Mouse (Mus musculus): ENCODE results near the gene 1700025G04Rik. TPM values are rescaled to one million over a fixed set of nuclear protein-coding genes. Genes with fewer than 3 reads are reported as not detected.

1700025G04Rik gene
- polyA plus RNA-seq, 1 experiment from 2014 or later, result 24.4 TPM

GRCm38 (mm10) chr1:151999424-151999842 lies 90.5 kb downstream of the 1700025G04Rik start:
- no peak overlapping the region for H3K9ac ChIP-seq (ENCODE audit: low read depth, low read length)
- no peak for ATAC-seq (ENCODE audit: low FRiP score, low TSS enrichment)
- no peak overlapping the region for H3K4me2 ChIP-seq (replicated peaks; ENCODE audit: low read depth, low read length)
- H3K4me3 ChIP-seq (ENCODE audit: low read length), result no peak overlapping the region
- no peaks in the 10 kb centered on the region for H3K9me3 ChIP-seq (ENCODE audit: control insufficient read depth, low read length)
- no peaks in the 10 kb centered on the region for H3K36me3 ChIP-seq (ENCODE audit: control insufficient read depth, insufficient read depth, low read length)
- H3K27me3 ChIP-seq (ENCODE audit: control insufficient read depth, insufficient read depth, low read length), result no peaks in the 10 kb centered on the region
- 55% methylated on average over 7 of the region's 7 CpGs for WGBS
- 0 out of 2 replicates have a peak, but pooled peaks cover 3% of the 10 kb centered on the region for H3K4me1 ChIP-seq (ENCODE audit: control insufficient read depth, insufficient read depth, low read length)
- H3K27ac ChIP-seq (ENCODE audit: low read depth, low read length), result no peak overlapping the region

- 0 out of 2 replicates have a peak, but pooled peaks cover 3% of the 10 kb centered on the region for H3K4me1 ChIP-seq (ENCODE audit: control insufficient read depth, insufficient read depth, low read length)
- no peak overlapping the region for H3K9ac ChIP-seq (ENCODE audit: low read depth, low read length)
- H3K4me2 ChIP-seq (replicated peaks; ENCODE audit: low read depth, low read length), result no peak overlapping the region
- H3K9me3 ChIP-seq (ENCODE audit: control insufficient read depth, low read length), result no peaks in the 10 kb centered on the region
- H3K27ac ChIP-seq (ENCODE audit: low read depth, low read length), result no peak overlapping the region
- no peaks in the 10 kb centered on the region for H3K27me3 ChIP-seq (ENCODE audit: control insufficient read depth, insufficient read depth, low read length)
- H3K36me3 ChIP-seq (ENCODE audit: control insufficient read depth, insufficient read depth, low read length), result no peaks in the 10 kb centered on the region
- no peak overlapping the region for H3K4me3 ChIP-seq (ENCODE audit: low read length)
- ATAC-seq (ENCODE audit: low FRiP score, low TSS enrichment), result no peak
- 84% methylated on average over 8 of the region's 8 CpGs for WGBS
Measured at GRCm38 (mm10) chr1:151998721-151999206, 91.2 kb downstream of the 1700025G04Rik start.

GRCm38 (mm10) chr1:151997591-151997990 lies 92.3 kb downstream of the 1700025G04Rik start:
- WGBS, result 62% methylated on average over 7 of the region's 7 CpGs
- no peak overlapping the region for H3K27ac ChIP-seq (ENCODE audit: low read depth, low read length)
- H3K9me3 ChIP-seq (ENCODE audit: control insufficient read depth, low read length), result no peaks in the 10 kb centered on the region
- H3K4me1 ChIP-seq (ENCODE audit: control insufficient read depth, insufficient read depth, low read length), result 0 out of 2 replicates have a peak, but pooled peaks cover 3% of the 10 kb centered on the region
- H3K4me3 ChIP-seq (ENCODE audit: low read length), result no peak overlapping the region
- H3K36me3 ChIP-seq (ENCODE audit: control insufficient read depth, insufficient read depth, low read length), result no peaks in the 10 kb centered on the region
- no peak overlapping the region for H3K9ac ChIP-seq (ENCODE audit: low read depth, low read length)
- no peaks in the 10 kb centered on the region for H3K27me3 ChIP-seq (ENCODE audit: control insufficient read depth, insufficient read depth, low read length)
- ATAC-seq (ENCODE audit: low FRiP score, low TSS enrichment), result no peak
- H3K4me2 ChIP-seq (replicated peaks; ENCODE audit: low read depth, low read length), result no peak overlapping the region

GRCm38 (mm10) chr1:151995948-151996697 lies 93.8 kb downstream of the 1700025G04Rik start:
- no peak overlapping the region for H3K27ac ChIP-seq (ENCODE audit: low read depth, low read length)
- H3K36me3 ChIP-seq (ENCODE audit: control insufficient read depth, insufficient read depth, low read length), result no peaks in the 10 kb centered on the region
- ATAC-seq (ENCODE audit: low FRiP score, low TSS enrichment), result no peak
- H3K9me3 ChIP-seq (ENCODE audit: control insufficient read depth, low read length), result no peaks in the 10 kb centered on the region; the same call in 1 of the 2 replicates
- H3K27me3 ChIP-seq (ENCODE audit: control insufficient read depth, insufficient read depth, low read length), result no peaks in the 10 kb centered on the region
- WGBS, result 65% methylated on average over 10 of the region's 10 CpGs
- no peak overlapping the region for H3K4me3 ChIP-seq (ENCODE audit: low read length)
- no peak overlapping the region for H3K9ac ChIP-seq (ENCODE audit: low read depth, low read length)
- 0 out of 2 replicates have a peak, but pooled peaks cover 3% of the 10 kb centered on the region for H3K4me1 ChIP-seq (ENCODE audit: control insufficient read depth, insufficient read depth, low read length)
- H3K4me2 ChIP-seq (replicated peaks; ENCODE audit: low read depth, low read length), result no peak overlapping the region

- Histone ChIP-seq H3K4me1 (ENCODE audit: control insufficient read depth, insufficient read depth, low read length) (peaks cover 8% of the 10 kb centered on the region; the same call in 1 of the 2 replicates), H3K27ac (ENCODE audit: low read depth, low read length) (no peak overlapping the region), H3K4me2 (replicated peaks; ENCODE audit: low read depth, low read length) (no peak overlapping the region), H3K9me3 (ENCODE audit: control insufficient read depth, low read length) (no peaks in the 10 kb centered on the region; the same call in 1 of the 2 replicates), H3K36me3 (ENCODE audit: control insufficient read depth, insufficient read depth, low read length) (no peaks in the 10 kb centered on the region), H3K9ac (ENCODE audit: low read depth, low read length) (no peak overlapping the region), H3K27me3 (ENCODE audit: control insufficient read depth, insufficient read depth, low read length) (no peaks in the 10 kb centered on the region), H3K4me3 (ENCODE audit: low read length) (no peak overlapping the region)
- no peak for ATAC-seq (ENCODE audit: low FRiP score, low TSS enrichment)
- 84% methylated on average over 6 of the region's 6 CpGs for WGBS
Measured at GRCm38 (mm10) chr1:151994271-151994670, 95.7 kb downstream of the 1700025G04Rik start.

- Histone ChIP-seq H3K4me1 (ENCODE audit: control insufficient read depth, insufficient read depth, low read length) (peaks cover 9% of the 10 kb centered on the region), H3K4me2 (replicated peaks; ENCODE audit: low read depth, low read length) (no peak overlapping the region), H3K27ac (ENCODE audit: low read depth, low read length) (no peak overlapping the region), H3K27me3 (ENCODE audit: control insufficient read depth, insufficient read depth, low read length) (no peaks in the 10 kb centered on the region), H3K36me3 (ENCODE audit: control insufficient read depth, insufficient read depth, low read length) (no peaks in the 10 kb centered on the region), H3K9ac (ENCODE audit: low read depth, low read length) (no peak overlapping the region), H3K4me3 (ENCODE audit: low read length) (no peak overlapping the region), H3K9me3 (ENCODE audit: control insufficient read depth, low read length) (no peaks in the 10 kb centered on the region; the same call in 1 of the 2 replicates)
- 90% methylated on average over 4 of the region's 4 CpGs for WGBS
- no peak for ATAC-seq (ENCODE audit: low FRiP score, low TSS enrichment)
Measured at GRCm38 (mm10) chr1:151991505-151991904, 98.4 kb downstream of the 1700025G04Rik start.

- ATAC-seq (ENCODE audit: low FRiP score, low TSS enrichment), result no peak
Measured at GRCm38 (mm10) chr1:151990615-151991014, 99.3 kb downstream of the 1700025G04Rik start.

GRCm38 (mm10) chr1:151988713-151989112 lies 101.2 kb downstream of the 1700025G04Rik start:
- 50% methylated on average over 7 of the region's 7 CpGs for WGBS
- no peaks in the 10 kb centered on the region; the same call in 1 of the 2 replicates for H3K9me3 ChIP-seq (ENCODE audit: control insufficient read depth, low read length)
- no peaks in the 10 kb centered on the region for H3K36me3 ChIP-seq (ENCODE audit: control insufficient read depth, insufficient read depth, low read length)
- no peak overlapping the region for H3K9ac ChIP-seq (ENCODE audit: low read depth, low read length)
- peaks cover 9% of the 10 kb centered on the region for H3K4me1 ChIP-seq (ENCODE audit: control insufficient read depth, insufficient read depth, low read length)
- H3K27me3 ChIP-seq (ENCODE audit: control insufficient read depth, insufficient read depth, low read length), result no peaks in the 10 kb centered on the region
- no peak overlapping the region for H3K27ac ChIP-seq (ENCODE audit: low read depth, low read length)
- H3K4me3 ChIP-seq (ENCODE audit: low read length), result no peak overlapping the region
- H3K4me2 ChIP-seq (replicated peaks; ENCODE audit: low read depth, low read length), result no peak overlapping the region
- ATAC-seq (ENCODE audit: low FRiP score, low TSS enrichment), result no peak

More at GRCm38 (mm10) chr1:151990615-151991014, 99.3 kb downstream of the 1700025G04Rik start:
- no peaks in the 10 kb centered on the region for H3K36me3 ChIP-seq (ENCODE audit: control insufficient read depth, insufficient read depth, low read length)
- no peak overlapping the region for H3K27ac ChIP-seq (ENCODE audit: low read depth, low read length)
- H3K4me3 ChIP-seq (ENCODE audit: low read length), result no peak overlapping the region
- no peaks in the 10 kb centered on the region; the same call in 1 of the 2 replicates for H3K9me3 ChIP-seq (ENCODE audit: control insufficient read depth, low read length)
- no peaks in the 10 kb centered on the region for H3K27me3 ChIP-seq (ENCODE audit: control insufficient read depth, insufficient read depth, low read length)
- H3K4me1 ChIP-seq (ENCODE audit: control insufficient read depth, insufficient read depth, low read length), result peaks cover 9% of the 10 kb centered on the region
- no peak overlapping the region for H3K9ac ChIP-seq (ENCODE audit: low read depth, low read length)
- no peak overlapping the region for H3K4me2 ChIP-seq (replicated peaks; ENCODE audit: low read depth, low read length)
- 65% methylated on average over 4 of the region's 4 CpGs for WGBS

GRCm38 (mm10) chr1:151988066-151988465 lies 101.9 kb downstream of the 1700025G04Rik start:
- 87% methylated on average over 8 of the region's 8 CpGs for WGBS

More at GRCm38 (mm10) chr1:151988066-151988465, 101.9 kb downstream of the 1700025G04Rik start:
- Histone ChIP-seq H3K4me2 (replicated peaks; ENCODE audit: low read depth, low read length) (no peak overlapping the region), H3K27me3 (ENCODE audit: control insufficient read depth, insufficient read depth, low read length) (no peaks in the 10 kb centered on the region), H3K9me3 (ENCODE audit: control insufficient read depth, low read length) (no peaks in the 10 kb centered on the region; the same call in 1 of the 2 replicates), H3K9ac (ENCODE audit: low read depth, low read length) (no peak overlapping the region), H3K36me3 (ENCODE audit: control insufficient read depth, insufficient read depth, low read length) (no peaks in the 10 kb centered on the region), H3K4me3 (ENCODE audit: low read length) (no peak overlapping the region), H3K27ac (ENCODE audit: low read depth, low read length) (no peak overlapping the region), H3K4me1 (ENCODE audit: control insufficient read depth, insufficient read depth, low read length) (peaks cover 9% of the 10 kb centered on the region)
- no peak for ATAC-seq (ENCODE audit: low FRiP score, low TSS enrichment)

Data from kidney, embryonic 14.5 days (tissue).